Mouse (Mus musculus) C2C12 (cell line): ENCODE measurements around the gene Top3a.

Source experiments
- CEBPB ChIP-seq: IDR thresholded peaks from one replicate; pipeline ENCODE4 v1.6.1; 2011; ENCODE audit warnings: low read depth, mild to moderate bottlenecking, control low read depth, moderate library complexity
- CTCF ChIP-seq: IDR thresholded peaks from one replicate; pipeline ENCODE4 v1.5.1; 2011; ENCODE audit not compliant: control insufficient read depth, insufficient read depth, insufficient read length
- MAX ChIP-seq: IDR thresholded peaks from one replicate; pipeline ENCODE4 v1.6.1; 2011; ENCODE audit warnings: mild to moderate bottlenecking, control low read depth
- MYOG ChIP-seq: IDR thresholded peaks from one replicate; pipeline ENCODE4 v1.6.1; 2011; ENCODE audit not compliant: control insufficient read depth, insufficient read length; ENCODE audit errors: extremely low read depth
- USF1 ChIP-seq: IDR thresholded peaks from one replicate; pipeline ENCODE4 v1.6.1; 2011; ENCODE audit warnings: low read depth, mild to moderate bottlenecking, control low read depth, moderate library complexity

DNA sequence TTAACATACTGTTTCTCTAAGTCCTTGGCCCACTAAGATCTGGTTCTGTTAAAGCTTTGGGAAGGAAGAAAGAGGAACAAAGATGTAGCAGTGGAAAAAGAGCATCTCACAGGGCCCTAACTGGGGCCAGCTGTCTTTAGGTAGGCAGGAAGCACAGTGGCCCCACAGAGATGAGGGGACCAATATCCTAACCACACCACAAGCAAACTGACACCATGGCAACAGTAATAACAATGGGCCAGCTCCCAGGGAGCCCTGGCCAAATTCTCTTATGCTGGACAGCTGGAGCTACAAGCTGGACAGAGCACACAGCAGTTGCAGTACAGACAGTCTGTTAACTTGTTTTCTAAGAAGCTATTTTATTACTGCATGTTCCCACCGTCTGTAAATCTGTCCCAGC is 10.4 kb upstream of the Top3a start:
- no peak for TF ChIP-seq MAX
- no peak for TF ChIP-seq CTCF
- TF ChIP-seq MYOG = no peak
- TF ChIP-seq CEBPB = no peak
- no peak for TF ChIP-seq USF1
